Mouse (Mus musculus): Measurements from ENCODE around the gene Prps2. TPM values are rescaled to one million over a fixed set of nuclear protein-coding genes. Genes with fewer than 3 reads are reported as not detected.
"Not testable (repeated sequence)": the region's sequence is repeated elsewhere in the genome, so short reads cannot be mapped to it uniquely, and the experiment has no call there.

The Prps2 gene
- total and polyA plus RNA-seq, 3 experiments = 16.6 to 23.4 (median 22.4) TPM

GRCm38 (mm10) chrX:167323742-167324141 lies 58.8 kb downstream of the Prps2 start:
- DNase-seq = no peak

GRCm38 (mm10) chrX:167321233-167321806 lies 61.2 kb downstream of the Prps2 start:
- DNase-seq = no peak

DNA sequence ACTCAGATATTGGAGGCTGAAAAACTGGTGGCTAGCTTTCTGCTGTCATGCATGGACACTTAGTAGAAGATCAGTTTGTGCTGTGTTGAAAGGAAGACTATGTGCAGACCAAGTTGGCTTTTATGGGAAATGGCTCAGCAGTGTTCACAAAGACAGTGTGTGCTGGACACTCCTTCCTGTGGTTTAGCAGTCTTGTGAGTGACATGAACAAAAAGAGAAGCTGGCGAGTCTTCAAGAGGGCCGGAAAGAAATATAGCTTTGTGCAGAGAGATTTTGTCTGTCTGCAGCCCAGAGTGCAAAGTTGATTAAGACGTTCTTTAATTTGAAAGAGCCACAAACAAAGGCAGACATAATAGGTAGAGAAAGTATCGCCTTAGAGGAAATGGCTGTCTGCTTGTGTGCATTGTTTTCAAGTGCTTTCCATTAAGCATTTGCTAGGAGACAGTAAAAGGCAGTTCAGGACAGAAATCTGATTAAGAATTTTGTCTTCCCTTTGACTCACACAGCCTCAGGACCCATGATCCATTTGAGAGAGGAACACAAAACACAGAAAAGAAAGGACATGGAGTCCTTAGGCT lies 63.6 kb downstream of the Prps2 start:
- DNase-seq = no peak

- DNase-seq = no peak
Measured at GRCm38 (mm10) chrX:167315766-167316165, 66.8 kb downstream of the Prps2 start.

GRCm38 (mm10) chrX:167315093-167315726 lies 67.3 kb downstream of the Prps2 start:
- no peak for DNase-seq

GRCm38 (mm10) chrX:167302061-167302460 lies 80.5 kb downstream of the Prps2 start:
- not testable (repeated sequence) for DNase-seq

Other genes starting within 250 kb of the Prps2 start
- 100 to 1,000 TPM; 255 to 487 TPM for gene Tmsb4x, start 173.4 kb downstream of the Prps2 start, total RNA-seq (2021)
- 6.5 and 6.8 TPM in 2 replicates for gene Tmsb4x, start 173.4 kb downstream of the Prps2 start, polyA plus RNA-seq (2012; rRNA removed)
- gene Tlr8, start 118.4 kb downstream of the Prps2 start, total RNA-seq (2021) = 1 to 10 TPM; 1.2 to 3.3 TPM
- gene Tlr8, start 118.4 kb downstream of the Prps2 start, polyA plus RNA-seq (2012; rRNA removed) = 0.18 and 0.20 TPM in 2 replicates
- gene Tlr7, start 52.2 kb downstream of the Prps2 start, total RNA-seq (2021) = 1 to 10 TPM; 2.4 to 2.5 TPM
- gene Tlr7, start 52.2 kb downstream of the Prps2 start, polyA plus RNA-seq (2012; rRNA removed) = 0.12 and 0.15 TPM in 2 replicates